Mouse (Mus musculus): ENCODE data around the gene Pmfbp1.

DNA sequence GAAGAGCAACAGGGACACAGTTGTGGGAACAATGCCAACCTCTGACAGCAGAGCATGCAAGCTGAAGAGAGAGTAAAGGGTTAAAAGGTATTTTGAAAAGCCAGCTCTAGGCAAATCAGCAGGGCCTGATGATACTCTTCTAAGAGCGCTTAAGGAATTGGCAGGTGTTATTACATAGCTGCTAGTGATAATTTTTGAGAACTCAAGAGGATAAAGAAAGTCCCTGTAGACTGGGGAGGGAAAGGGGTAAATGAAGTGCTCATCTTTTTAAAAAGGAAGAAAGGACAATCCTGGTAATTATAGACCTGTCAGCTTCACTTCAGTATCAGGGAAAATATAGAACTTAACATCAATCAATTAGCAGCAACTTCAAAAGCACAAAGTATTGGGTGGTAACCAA is 9.7 kb downstream of the Pmfbp1 start:
- TF ChIP-seq POLR2A (IDR thresholded peaks at IDR 0.05; ENCODE audit: borderline replicate concordance, extremely low read depth, insufficient read depth, insufficient read length, poor library complexity, severe bottlenecking) (no peak), CTCF (IDR thresholded peaks at IDR 0.05; ENCODE audit: borderline replicate concordance, extremely low read depth, insufficient read depth, insufficient read length) (no peak)
